Mouse (Mus musculus): ENCODE measurements around the gene Tm6sf2. TPM values are rescaled to one million over a fixed set of nuclear protein-coding genes. Genes with fewer than 3 reads are reported as not detected.
"Not testable (repeated sequence)": the region's sequence is repeated elsewhere in the genome, so short reads cannot be mapped to it uniquely, and the experiment has no call there.

The Tm6sf2 gene
- total RNA-seq (2021) = 1 to 10 TPM; 1.4 TPM

DNA sequence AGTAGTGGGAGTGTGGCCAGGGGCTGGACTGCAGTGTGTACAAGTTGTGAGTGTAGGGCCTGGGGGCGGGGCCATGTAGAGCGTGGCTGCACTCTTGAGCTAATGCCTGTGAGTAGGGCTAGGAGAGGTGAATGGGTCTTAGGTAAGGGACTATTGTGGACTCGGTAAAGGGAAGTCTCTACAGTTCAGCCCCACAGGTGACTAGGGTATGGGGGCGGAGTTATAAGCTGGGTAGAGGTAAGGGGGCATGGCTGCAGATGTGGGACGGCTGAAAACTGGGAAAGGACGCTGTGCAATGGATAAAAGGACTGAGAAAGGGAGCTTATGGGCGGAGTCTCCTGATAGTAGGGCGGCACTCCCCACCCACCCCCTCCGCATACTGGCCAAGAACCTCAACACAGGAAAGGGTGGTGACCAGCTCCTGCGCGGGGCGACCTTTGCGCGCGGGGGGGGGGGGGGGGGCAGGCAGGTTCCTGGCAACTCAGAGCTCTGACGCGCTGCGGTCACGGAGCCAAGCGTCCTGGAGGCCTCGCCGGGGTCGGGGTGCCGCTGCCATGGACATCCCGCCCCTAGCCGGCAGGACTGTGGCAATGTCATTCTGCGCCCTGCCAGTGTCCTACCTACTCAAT, at the start of gene Tm6sf2:
TSS of gene Tm6sf2 (plus strand) at position 484 of the 629 bp plus-strand sequence.
- intact Hi-C loops (cut with DNase I) = no loop called here

DNA sequence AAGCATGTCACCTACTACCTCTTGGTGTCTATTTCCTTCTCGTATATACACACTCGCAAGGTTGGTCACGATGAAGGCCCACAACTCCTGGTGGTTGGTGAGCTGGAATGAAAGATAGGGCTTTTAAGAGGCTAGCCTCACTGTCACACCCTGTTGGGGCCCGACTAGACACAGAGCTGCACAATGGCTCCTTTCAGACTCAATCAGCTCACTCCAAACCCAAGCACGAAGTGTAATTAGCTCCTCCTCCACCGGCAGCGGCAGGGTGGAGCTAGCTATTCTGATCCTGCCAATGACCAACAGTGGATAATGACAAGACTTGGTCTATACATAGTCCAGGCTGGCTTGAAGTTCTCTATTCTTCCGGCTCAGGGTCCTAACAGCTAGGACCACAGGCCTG, 49.1 kb upstream of the Tm6sf2 start:
- no peak for DNase-seq (ENCODE audit: extremely low spot score in 1 of 2, low spot score in 2 of 2)
- intact Hi-C loops (cut with DNase I) = no loop called here

More for the DNA sequence above, at the start of gene Tm6sf2:
- peak in 1 of 2 experiments; percentile 54 for DNase-seq (ENCODE audit: extremely low spot score in 1 of 2, low spot score in 2 of 2)

DNA sequence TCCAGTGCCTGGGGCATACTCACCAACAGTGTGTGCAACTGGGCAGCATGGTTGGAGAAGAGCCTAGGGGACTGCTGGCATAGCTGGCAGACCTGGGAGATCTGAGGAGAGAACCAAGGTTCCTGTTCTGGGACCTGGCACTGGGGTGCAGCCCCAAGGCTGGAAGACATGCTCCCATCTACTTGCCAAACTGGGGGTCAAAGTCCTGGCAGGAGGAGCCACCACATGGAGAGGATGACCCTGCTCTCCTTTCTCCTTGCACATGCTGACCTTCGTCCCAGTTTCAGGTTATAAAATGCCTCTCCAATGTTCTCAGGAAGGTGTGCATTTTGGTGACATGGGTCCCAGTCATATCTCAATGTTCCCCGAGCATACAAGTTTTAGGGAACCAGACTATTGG, 46.6 kb upstream of the Tm6sf2 start:
- intact Hi-C loops (cut with DNase I) = no loop called here
- no peak for DNase-seq (ENCODE audit: extremely low spot score in 1 of 2, low spot score in 2 of 2)

DNA sequence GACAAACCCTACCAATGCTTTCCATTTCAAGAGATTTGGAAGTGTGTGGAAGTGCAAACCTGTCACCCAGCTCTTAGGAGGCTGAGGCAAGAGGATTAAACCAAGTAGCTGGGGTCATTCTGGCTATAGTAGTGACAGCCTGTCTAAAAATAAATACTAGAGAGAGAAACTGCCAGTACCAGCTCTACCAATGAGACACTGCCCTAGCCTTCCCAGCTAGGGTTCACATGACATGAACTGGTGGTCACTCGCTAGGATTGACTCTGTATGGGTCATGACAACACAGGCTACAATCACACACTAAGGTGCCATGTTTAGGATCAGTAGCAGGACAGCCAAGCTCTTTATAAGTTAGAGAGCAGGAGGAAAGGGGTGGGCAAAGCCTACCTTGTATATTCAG, 42.5 kb upstream of the Tm6sf2 start:
- no peak for DNase-seq (ENCODE audit: extremely low spot score in 1 of 2, low spot score in 2 of 2)
- intact Hi-C loops (cut with DNase I) = no loop called here

DNA sequence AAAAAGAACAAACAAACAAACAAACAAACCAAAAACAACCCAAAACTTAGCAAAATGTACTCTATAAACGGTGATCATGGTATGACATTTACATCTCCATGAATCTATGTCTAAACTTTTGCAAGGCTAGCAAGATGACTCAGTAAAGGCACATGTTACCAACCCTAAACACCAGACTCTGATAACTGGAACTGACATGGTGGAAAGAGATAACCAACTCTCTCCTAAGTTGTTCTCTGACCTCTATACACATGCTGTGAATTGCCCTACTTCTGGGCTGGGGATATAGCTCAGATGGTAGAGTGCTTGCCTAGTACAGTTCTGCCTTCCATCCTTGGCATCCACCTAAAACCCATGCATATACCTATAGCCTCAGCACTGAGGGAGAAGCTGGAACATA, 34.7 kb upstream of the Tm6sf2 start:
- intact Hi-C loops (cut with DNase I) = no loop called here
- no peak for DNase-seq (ENCODE audit: extremely low spot score in 1 of 2, low spot score in 2 of 2)

DNA sequence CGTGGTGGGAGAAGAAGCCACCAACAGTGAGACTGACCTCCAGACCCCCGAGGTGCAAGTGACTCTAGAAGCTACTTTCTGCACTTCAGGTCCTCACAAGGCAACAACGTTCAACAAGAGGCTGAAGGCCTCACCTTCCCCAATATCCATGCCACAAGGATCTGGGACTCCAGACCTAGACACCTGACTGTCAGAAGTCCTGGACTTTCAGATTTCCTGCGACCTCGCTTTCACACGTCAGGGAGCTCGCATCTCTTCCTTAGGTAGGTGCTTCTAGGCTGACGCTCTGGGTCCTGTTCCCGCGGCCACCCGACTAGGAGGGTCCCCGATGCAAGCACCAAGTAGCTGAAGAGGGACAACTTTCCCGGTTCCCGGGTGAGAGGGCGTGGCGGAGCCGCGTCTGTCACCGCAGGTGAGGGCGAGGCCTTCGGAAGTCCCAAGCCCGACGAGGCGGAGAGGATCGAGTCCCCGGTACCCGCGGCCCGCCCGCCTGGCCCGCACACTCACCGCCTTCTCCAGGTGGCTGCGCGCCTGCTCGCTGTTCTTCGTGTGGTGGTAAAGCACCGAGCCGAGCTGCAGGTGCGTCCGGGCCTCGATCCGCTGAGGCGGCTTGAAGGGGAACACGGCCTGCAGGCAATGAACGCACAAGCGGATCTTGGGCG, 30.7 kb upstream of the Tm6sf2 start:
- peak in 1 of 2 experiments; percentile 53 for DNase-seq (ENCODE audit: extremely low spot score in 1 of 2, low spot score in 2 of 2)
- intact Hi-C loops (cut with DNase I) = no loop called here

DNA sequence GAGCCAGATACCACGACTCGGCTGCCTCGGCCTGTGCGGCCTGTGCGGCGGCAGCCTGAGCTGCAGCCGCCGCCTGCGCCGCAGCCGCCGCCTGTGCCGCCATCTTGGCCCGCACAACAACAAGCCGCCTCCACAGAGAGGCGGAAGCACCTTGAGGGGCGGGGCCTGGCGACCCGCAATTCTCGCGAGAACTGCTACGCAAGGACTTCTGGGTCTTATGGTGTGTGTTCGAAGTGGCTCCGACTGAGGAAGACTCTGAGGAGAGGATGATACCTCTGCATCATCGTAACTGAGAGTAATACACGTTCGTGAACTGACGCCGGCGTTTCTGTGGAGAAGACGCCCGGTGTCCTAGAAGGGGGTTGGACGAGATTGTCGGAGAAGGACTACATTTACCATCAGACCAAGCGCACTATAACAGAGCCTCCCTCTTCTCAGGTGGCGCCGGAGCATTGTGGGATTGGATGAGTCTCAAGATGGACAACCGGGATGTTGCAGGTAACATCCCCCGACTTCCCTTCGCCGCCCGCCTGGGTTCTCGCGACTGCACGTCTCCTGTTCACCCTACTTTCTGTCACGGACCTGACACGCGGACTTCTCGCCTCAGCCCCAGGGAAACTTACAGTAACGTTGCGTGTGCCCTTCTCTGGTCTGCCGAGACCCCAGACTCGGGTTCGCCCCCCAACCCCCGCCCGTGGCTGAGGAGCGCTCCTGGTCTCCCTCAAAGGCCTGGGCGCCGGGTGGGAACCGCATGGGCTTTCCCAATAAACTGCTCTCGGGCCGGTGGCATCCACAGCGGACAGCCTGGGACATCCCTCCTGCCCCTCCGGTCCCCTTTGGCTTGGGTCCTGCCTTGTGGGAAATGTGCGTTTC, 29.9 kb upstream of the Tm6sf2 start, which contains the start of the genes Mau2 and Sugp1:
TSS of gene Mau2 (minus strand) at position 152 of the 873 bp plus-strand sequence.
TSS of gene Sugp1 (plus strand) at position 231 of the 873 bp plus-strand sequence.
- DNase-seq (ENCODE audit: extremely low spot score in 1 of 2, low spot score in 2 of 2) = peak; percentile 91 to 97
- intact Hi-C loops (cut with DNase I) = no loop called here

DNA sequence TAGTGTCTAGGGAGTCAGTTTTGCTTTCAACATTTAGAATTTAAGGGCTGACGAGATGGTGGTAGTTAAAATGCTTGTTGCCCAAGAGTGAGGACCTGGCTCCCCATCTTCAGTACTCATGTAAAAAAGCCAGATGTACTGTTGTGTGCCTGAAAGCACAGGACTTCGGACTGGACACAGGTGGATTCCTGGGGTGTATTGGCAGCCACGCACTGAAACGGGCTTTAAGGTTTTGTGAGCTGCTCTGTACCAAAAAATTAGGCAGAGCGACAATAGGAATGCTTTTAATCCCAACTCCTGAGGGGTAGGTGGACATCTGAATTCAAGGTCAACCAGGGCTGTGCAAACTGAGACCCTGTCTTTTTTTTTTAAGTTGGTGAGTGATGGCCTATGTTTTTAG, 28.7 kb upstream of the Tm6sf2 start:
- DNase-seq (ENCODE audit: extremely low spot score in 1 of 2, low spot score in 2 of 2) = no peak
- intact Hi-C loops (cut with DNase I) = no loop called here

DNA sequence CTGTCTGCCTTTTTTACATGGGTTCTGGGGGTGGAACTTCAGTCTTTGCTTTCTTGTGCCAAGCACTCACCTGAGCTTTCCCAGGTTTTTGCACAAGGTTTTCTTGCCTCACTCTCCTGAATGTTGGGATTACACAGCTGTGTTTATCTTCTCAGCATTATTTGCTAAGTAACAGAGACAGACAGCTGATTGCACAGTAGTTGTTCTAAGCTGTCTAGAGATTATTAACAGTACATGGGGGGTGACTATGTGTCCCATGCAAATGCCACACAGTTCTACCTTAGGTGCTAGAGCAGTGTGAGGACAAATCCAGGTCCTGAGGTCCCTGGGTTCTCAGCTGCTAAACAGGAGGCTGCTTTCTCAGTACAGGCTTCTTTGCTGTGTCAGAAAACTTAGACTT, 23.1 kb upstream of the Tm6sf2 start:
- no peak for DNase-seq (ENCODE audit: extremely low spot score in 1 of 2, low spot score in 2 of 2)
- intact Hi-C loops (cut with DNase I) = no loop called here

DNA sequence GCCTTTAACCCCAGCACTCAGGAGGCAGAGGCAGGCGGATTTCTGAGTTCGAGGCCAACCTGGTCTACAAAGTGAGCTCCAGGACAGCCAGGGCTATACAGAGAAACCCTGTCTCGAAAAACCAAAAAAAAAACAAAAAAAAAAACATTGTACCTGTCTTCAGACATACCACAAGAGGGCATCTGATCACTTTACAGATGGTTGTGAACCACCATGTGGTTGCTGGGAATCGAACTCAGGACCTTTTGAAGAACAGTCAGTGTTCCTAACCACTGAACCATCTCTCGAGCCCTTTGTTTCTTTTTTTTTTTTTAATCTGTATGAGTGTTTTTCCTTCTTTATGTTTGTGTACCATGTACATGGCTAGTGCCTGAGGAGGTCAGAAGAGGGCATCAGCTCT, 22.3 kb upstream of the Tm6sf2 start:
- intact Hi-C loops (cut with DNase I); DNase-seq (ENCODE audit: extremely low spot score in 1 of 2, low spot score in 2 of 2): not testable (repeated sequence)

DNA sequence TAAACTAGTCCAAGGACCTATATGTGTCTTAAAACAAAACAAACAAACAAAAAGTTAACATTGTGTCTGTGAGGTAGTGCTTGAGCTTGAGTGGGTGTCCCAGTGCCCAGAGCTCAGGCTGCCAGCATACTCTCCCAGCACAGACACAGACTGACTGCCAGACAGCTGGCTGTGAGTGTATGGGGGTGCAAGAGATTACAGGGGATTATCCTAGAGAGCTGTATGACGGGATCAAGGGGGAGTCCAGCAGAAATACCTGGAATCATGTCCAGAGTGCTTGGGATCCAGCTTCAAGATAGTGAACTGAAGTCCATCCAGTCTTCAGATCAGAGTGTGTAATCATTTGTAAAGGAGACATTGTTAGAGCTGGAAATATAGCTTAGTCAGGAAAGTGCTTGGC, 15.0 kb upstream of the Tm6sf2 start:
- intact Hi-C loops (cut with DNase I) = no loop called here
- DNase-seq (ENCODE audit: extremely low spot score in 1 of 2, low spot score in 2 of 2) = no peak

DNA sequence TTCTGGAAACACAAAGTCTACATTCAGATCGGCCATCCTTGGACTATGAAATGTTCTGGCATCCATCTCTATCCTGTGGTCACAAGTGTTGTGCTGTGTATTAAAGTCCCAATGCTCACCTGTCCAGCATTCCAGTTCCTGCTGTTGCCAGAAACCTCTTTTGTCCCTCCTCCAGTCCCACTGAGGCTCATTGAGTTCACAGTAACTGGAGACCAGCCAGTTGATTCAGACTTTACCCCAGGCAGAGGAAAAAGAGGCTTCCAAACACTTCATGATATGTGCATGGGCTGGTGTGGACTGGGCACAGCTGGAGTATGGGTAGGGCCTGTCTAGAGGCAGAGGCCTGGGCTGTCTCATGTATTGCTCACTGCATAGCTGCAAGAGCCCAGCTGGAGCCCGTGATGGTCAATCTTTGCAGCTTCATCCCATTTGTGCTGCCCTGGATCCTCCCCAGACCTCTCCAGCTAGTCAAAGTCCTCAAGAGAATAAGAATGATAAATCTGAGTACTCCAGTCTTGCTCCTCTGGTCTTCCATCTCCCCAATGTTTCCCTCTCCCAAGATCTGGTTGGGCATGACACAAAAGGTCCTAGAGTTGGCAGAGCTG, 786 bp upstream of the Tm6sf2 start:
- no peak for DNase-seq (ENCODE audit: extremely low spot score in 1 of 2, low spot score in 2 of 2)

DNA sequence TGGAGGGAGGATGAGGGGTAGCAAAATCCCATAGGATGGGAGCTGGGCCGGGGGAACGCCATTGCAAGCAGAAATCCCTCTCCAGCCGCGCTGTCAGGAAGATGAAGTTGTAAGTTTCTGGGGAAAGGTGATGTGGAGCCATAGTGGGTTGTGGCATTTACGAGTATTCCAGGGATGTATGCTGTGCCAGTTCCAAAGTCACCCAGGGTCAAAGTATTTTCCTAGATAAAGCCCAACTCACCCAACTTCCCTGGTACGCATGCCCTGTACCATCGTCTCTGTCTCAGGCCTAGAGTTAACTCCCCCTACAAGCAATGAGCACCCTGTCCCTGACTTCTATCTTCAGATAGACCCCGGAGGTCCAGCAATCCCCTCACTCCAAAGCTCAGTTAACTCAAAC, 396 bp downstream of the Tm6sf2 start:
- DNase-seq (ENCODE audit: extremely low spot score in 1 of 2, low spot score in 2 of 2) = no peak

More for the DNA sequence above, 786 bp upstream of the Tm6sf2 start:
- intact Hi-C loops (cut with DNase I) = no loop called here

DNA sequence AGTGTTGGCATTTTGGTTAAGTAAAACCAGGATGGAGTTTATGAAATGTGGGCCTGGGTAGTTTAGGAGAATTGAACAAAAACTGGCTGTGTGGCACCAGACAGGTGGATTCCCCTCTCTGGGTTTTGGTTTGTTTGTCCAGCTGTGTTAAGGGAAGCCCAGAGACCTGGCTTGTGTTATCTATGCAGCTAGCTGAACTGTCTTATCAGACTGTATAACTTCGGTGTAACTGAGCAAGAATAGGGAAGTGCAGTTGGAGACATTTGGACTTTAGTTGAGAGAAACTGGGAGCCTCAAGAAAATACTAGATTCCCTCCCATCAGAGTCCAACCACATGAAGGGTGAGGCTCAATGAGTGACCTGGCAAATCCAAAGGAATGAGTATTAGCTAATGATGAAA, 958 bp downstream of the Tm6sf2 start:
- intact Hi-C loops (cut with DNase I) = no loop called here
- DNase-seq (ENCODE audit: extremely low spot score in 1 of 2, low spot score in 2 of 2) = no peak

More for the DNA sequence above, 396 bp downstream of the Tm6sf2 start:
- intact Hi-C loops (cut with DNase I) = no loop called here

DNA sequence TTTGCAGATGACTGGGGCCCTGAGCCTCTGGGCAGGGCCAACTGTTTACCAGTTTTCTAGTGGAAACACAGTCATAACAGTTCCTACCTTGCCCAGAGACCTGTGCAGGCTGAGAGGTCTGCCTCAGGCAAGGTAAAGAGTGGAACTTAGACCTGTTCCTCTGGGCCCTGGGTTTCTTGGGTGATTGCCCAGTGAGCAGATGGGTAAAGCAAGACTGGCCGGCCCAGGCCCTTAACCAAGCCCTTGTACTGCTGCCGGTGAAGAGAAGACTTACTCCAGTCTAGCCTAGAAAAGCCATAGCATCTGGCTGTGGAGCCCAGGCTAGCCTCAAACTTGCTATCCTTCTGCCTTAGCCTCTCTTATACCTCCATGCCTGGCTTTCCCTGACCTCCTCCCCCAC, 9.3 kb downstream of the Tm6sf2 start:
- intact Hi-C loops (cut with DNase I) = no loop called here
- no peak for DNase-seq (ENCODE audit: extremely low spot score in 1 of 2, low spot score in 2 of 2)

DNA sequence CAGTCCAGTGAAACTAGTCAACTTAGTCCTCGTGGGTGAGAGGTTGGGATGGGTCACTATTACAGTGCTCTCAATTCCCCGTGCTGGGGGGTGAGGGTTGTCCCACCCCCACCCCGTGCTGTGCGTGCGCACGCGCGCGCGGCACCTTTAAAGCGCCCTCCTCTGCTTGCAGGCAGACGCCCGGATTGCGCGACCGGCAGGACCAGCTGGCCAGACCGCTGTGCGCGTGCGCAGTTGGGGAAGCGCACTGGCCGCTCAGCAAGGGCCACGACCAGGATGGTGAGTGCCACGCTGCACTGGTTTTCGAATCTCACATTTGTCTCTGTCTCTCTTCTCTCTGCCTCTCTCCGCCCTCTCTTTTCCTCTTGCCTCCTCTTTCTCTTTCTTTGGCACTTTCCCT, 10.6 kb downstream of the Tm6sf2 start, which contains the start of gene Hapln4:
TSS of gene Hapln4 (plus strand) at position 173 of the 400 bp plus-strand sequence.
- intact Hi-C loops (cut with DNase I) = no loop called here
- peak in 1 of 2 experiments; percentile 70 for DNase-seq (ENCODE audit: extremely low spot score in 1 of 2, low spot score in 2 of 2)

DNA sequence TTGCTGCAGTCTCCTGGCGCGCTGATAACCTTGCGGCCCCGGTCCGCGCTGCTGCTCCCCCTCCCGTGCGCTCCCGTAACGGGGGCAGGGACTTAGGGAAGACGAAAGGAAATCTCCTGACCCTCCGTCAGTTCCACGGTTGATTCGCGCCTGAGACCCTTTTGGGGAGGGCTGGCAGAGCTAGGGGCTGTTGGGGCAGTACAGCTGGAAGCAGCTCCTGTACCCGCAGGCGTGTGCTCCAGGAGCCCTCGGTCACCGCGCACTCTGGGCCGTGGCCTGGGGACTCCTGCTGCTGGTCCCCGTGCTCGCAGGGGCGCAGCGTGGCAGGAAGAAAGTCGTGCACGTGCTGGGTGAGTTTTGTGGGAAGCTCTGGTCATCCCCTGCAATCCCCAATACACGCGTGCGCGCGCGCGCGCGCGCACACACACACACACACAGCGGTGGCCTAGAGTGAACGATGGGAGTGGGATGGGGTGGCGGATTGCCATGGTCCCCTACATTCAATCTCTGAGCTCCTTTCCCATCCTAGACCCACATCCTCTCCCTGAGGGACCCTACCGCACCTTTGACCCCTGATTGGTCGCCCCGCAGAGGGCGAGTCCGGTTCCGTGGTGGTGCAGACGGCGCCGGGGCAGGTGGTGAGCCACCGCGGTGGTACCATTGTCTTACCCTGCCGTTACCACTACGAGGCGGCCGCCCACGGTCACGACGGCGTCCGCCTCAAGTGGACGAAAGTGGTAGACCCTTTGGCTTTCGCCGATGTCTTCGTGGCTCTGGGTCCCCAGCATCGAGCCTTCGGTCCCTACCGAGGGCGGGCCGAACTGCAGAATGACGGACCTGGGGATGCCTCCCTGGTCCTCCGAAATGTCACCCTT, 11.7 kb downstream of the Tm6sf2 start:
- peak in 1 of 2 experiments; percentile 47 for DNase-seq (ENCODE audit: extremely low spot score in 1 of 2, low spot score in 2 of 2)
- intact Hi-C loops (cut with DNase I) = loop anchor here (5.0 kb wide), 1 partner anchor 83 kb away; no protein-coding TSS in a partner anchor

DNA sequence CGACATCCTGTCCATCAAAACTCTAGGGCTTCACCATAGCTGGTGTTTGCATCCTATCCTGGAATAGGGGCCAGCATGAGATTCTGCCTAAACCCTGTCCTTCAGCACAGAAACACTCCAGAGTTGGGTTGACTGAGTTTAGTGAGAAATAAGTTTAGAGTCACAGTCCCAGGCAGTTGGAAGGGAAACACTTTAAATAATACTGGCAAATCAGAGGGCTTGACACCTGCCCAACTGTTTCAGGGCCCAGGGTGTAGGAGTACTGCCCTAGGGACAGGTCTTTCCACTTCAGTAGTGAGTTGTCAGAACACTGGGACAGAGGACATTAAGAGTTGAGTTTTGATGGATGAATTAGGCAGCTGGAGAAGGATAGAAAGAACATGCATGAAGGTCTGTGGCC, 13.4 kb downstream of the Tm6sf2 start:
- intact Hi-C loops (cut with DNase I) = loop anchor here (5.0 kb wide), 1 partner anchor 81 kb away; no protein-coding TSS in a partner anchor
- DNase-seq (ENCODE audit: extremely low spot score in 1 of 2, low spot score in 2 of 2) = no peak
